Mouse (Mus musculus) kidney, adult 2 months (tissue): ENCODE results near the gene Casp8. TPM values are rescaled to one million over a fixed set of nuclear protein-coding genes. Genes with fewer than 3 reads are reported as not detected.
"Not testable (repeated sequence)": the region's sequence is repeated elsewhere in the genome, so short reads cannot be mapped to it uniquely, and the experiment has no call there.

Source experiments
- DNase-seq: peaks from one replicate; pipeline ENCODE4 v3.0.0; 2021
- H3K27ac ChIP-seq: fragments of 200-500 bp; 2 replicates; pipeline ENCODE4 v1.5.1; 2012; ENCODE audit warnings: low read depth, low read length, control low read depth, inconsistent platforms; ENCODE audit not compliant: insufficient read depth
- H3K27me3 ChIP-seq: fragments of 200-500 bp; replicated peaks from 2 replicates; pipeline ENCODE4 v1.6.1; 2012; ENCODE audit warnings: mild to moderate bottlenecking, moderate library complexity, low read length, inconsistent platforms; ENCODE audit not compliant: control insufficient read depth, insufficient read depth
- H3K36me3 ChIP-seq: fragments of 200-500 bp; 2 replicates; pipeline ENCODE4 v1.6.1; 2012; ENCODE audit warnings: mild to moderate bottlenecking, moderate library complexity, low read length, inconsistent platforms; ENCODE audit not compliant: control insufficient read depth, insufficient read depth
- H3K4me1 ChIP-seq: fragments of 200-500 bp; 2 replicates; pipeline ENCODE4 v1.6.1; 2011; ENCODE audit warnings: low read length; ENCODE audit not compliant: control insufficient read depth, insufficient read depth
- H3K4me3 ChIP-seq: fragments of 200-500 bp; 2 replicates; pipeline ENCODE4 v1.5.1; 2011; ENCODE audit warnings: mild to moderate bottlenecking, low read depth, low read length, control low read depth; ENCODE audit not compliant: insufficient read depth
- CTCF ChIP-seq: fragments of 200-500 bp; conservative IDR thresholded peaks from 2 replicates; pipeline ENCODE4 v1.5.1; 2011; ENCODE audit warnings: low read depth, mild to moderate bottlenecking, control low read depth, low read length, moderate library complexity, mixed read lengths; ENCODE audit not compliant: insufficient read depth, insufficient read length
- POLR2A ChIP-seq: fragments of 200-500 bp; IDR thresholded peaks from one replicate; pipeline ENCODE4 v1.6.1; 2011; ENCODE audit warnings: low read depth, low read length, control low read depth
- WGBS: fragments of 180-500 bp; shearing (Covaris S2); methylation state at CpG from one replicate; pipeline ENCODE4 v1.1.7; 2018; 5-methylcytosine and 5-hydroxymethylcytosine counted together
- polyA plus RNA-seq: library from polyadenylated mRNA; depleted of rRNA; stranded (reverse); fragments of >200 nt; gene quantifications from 2 replicates; pipeline ENCODE4 v1.2.3, GENCODE M21; 2012

Gene Casp8
- polyA plus RNA-seq, 1 experiment, result 6.9 TPM

- Histone ChIP-seq H3K36me3 (peaks cover 4% of the 10 kb centered on the region), H3K4me1 (no peaks in the 10 kb centered on the region), H3K27me3 (no peaks in the 10 kb centered on the region), H3K4me3 (no peak overlapping the region), H3K27ac (no peak overlapping the region)
- WGBS, result 96% methylated on average over 5 of the region's 5 CpGs
- DNase-seq, result no peak
- no peak for TF ChIP-seq CTCF
- TF ChIP-seq POLR2A, result no peak
Measured at GRCm38 (mm10) chr1:58830741-58831140, 35.6 kb downstream of the Casp8 start.

GRCm38 (mm10) chr1:58832198-58832597 is 37.0 kb downstream of the Casp8 start:
- TF ChIP-seq POLR2A, result no peak
- TF ChIP-seq CTCF, result no peak
- H3K27ac ChIP-seq, result no peak overlapping the region
- WGBS, result 67% methylated on average over 2 of the region's 2 CpGs
- H3K4me3 ChIP-seq, result no peak overlapping the region
- H3K4me1 ChIP-seq, result no peaks in the 10 kb centered on the region
- no peak for DNase-seq
- H3K27me3 ChIP-seq, result no peaks in the 10 kb centered on the region
- peaks cover 4% of the 10 kb centered on the region for H3K36me3 ChIP-seq

GRCm38 (mm10) chr1:58856811-58857210 is 61.6 kb downstream of the Casp8 start:
- H3K27ac ChIP-seq, DNase-seq, H3K36me3 ChIP-seq, H3K27me3 ChIP-seq, H3K4me3 ChIP-seq, H3K4me1 ChIP-seq: not testable (repeated sequence)
- 71% methylated on average over 3 of the region's 3 CpGs for whole genome bisulfite sequencing

- not testable (repeated sequence) for H3K27me3 ChIP-seq, H3K36me3 ChIP-seq, DNase-seq, H3K4me3 ChIP-seq, H3K4me1 ChIP-seq, H3K27ac ChIP-seq
- WGBS, result 73% methylated on average over 4 of the region's 4 CpGs
Measured at GRCm38 (mm10) chr1:58859131-58859530, 64.0 kb downstream of the Casp8 start.

GRCm38 (mm10) chr1:58859738-58860365 is 64.7 kb downstream of the Casp8 start:
- not testable (repeated sequence) for H3K4me3 ChIP-seq, H3K27ac ChIP-seq, H3K36me3 ChIP-seq, H3K4me1 ChIP-seq, H3K27me3 ChIP-seq
- peak; percentile 27 for DNase-seq
- 53% methylated on average over 13 of the region's 13 CpGs for WGBS

GRCm38 (mm10) chr1:58860586-58860985 is 65.4 kb downstream of the Casp8 start:
- H3K4me1 ChIP-seq, H3K27ac ChIP-seq, H3K4me3 ChIP-seq, H3K36me3 ChIP-seq, H3K27me3 ChIP-seq, DNase-seq: not testable (repeated sequence)
- WGBS, result 68% methylated on average over 3 of the region's 3 CpGs

GRCm38 (mm10) chr1:58876500-58876899 is 81.3 kb downstream of the Casp8 start:
- H3K27ac ChIP-seq, DNase-seq, H3K36me3 ChIP-seq, H3K4me1 ChIP-seq, H3K4me3 ChIP-seq, H3K27me3 ChIP-seq: not testable (repeated sequence)
- WGBS, result 91% methylated on average over 4 of the region's 4 CpGs

- H3K4me3 ChIP-seq, H3K27ac ChIP-seq, DNase-seq, H3K27me3 ChIP-seq, H3K4me1 ChIP-seq, H3K36me3 ChIP-seq: not testable (repeated sequence)
- 95% methylated on average over 2 of the region's 2 CpGs for WGBS
Measured at GRCm38 (mm10) chr1:58879291-58879690, 84.1 kb downstream of the Casp8 start.

- 88% methylated on average over 9 of the region's 9 CpGs for WGBS
- not testable (repeated sequence) for H3K36me3 ChIP-seq, H3K27me3 ChIP-seq, H3K4me1 ChIP-seq, DNase-seq, H3K27ac ChIP-seq, H3K4me3 ChIP-seq
Measured at GRCm38 (mm10) chr1:58883279-58883678, 88.1 kb downstream of the Casp8 start.
